In genomic region chr12:45929760-45930150, GRCm38 (mm10) we compare ENCODE assay signal across 9 mouse cellular contexts.
A peak's percentile ranks its signal among the peaks of the same experiment; 100 is the strongest.
DNase-seq lines count a peak whose midpoint lies in the region; TF ChIP-seq lines count a peak whose summit lies in the region.
"Had no signal": no experiment of that assay in that cellular context is flagged by ENCODE, and none has a peak within 500 bp of the region (broad histone marks: within the 10 kb centered on the region; RNA-seq: fewer than 3 reads in every experiment).

No protein-coding gene starts in this region.

- TF ChIP-seq CTCF in gastrocnemius, adult 2 months (IDR thresholded peaks at IDR 0.05), result peak; percentile 44
- TF ChIP-seq CTCF in layer of hippocampus, adult 2 months (conservative IDR thresholded peaks at IDR 0.05), result peak; percentile 89
- TF ChIP-seq CTCF in thymus, adult 2 months (IDR thresholded peaks at IDR 0.05; ENCODE audit: borderline replicate concordance, control insufficient read depth, extremely low read depth, insufficient read depth, low read length, poor library complexity), result no peak

- TF ChIP-seq POLR2A in thymus, adult 2 months (IDR thresholded peaks at IDR 0.05; ENCODE audit: control insufficient read depth, extremely low read depth, insufficient read depth, low read length, poor library complexity), result no peak

- H3K4me3 ChIP-seq in gastrocnemius, adult 2 months, result no peak overlapping the region
- H3K4me3 ChIP-seq in ES-E14 (ENCODE audit: insufficient read depth in 1 of 2, low read depth in 1 of 2, low read length in 2 of 2, poor library complexity in 1 of 2, severe bottlenecking in 1 of 2), result no peak overlapping the region
- H3K4me3 ChIP-seq in layer of hippocampus, adult 2 months, result no peak overlapping the region
- no peak overlapping the region for H3K4me3 ChIP-seq in thymus, adult 2 months (ENCODE audit: control insufficient read depth, insufficient read depth, low read length)
- H3K4me3 ChIP-seq: limb, embryonic 15.5 days had no signal

- H3K36me3 ChIP-seq in ES-E14 (ENCODE audit: control insufficient read depth, insufficient read depth, low read length, poor library complexity, severe bottlenecking), result no peaks in the 10 kb centered on the region
- H3K36me3 ChIP-seq in thymus, adult 2 months (ENCODE audit: control insufficient read depth, insufficient read depth, low read length), result no peaks in the 10 kb centered on the region
- H3K36me3 ChIP-seq: limb, embryonic 15.5 days had no signal

- H3K27ac ChIP-seq in gastrocnemius, adult 2 months, result no peak overlapping the region
- H3K27ac ChIP-seq in ES-E14 (ENCODE audit: insufficient read depth, low read depth, low read length, poor library complexity, severe bottlenecking), result no peak overlapping the region
- H3K27ac ChIP-seq in layer of hippocampus, adult 2 months, result no peak overlapping the region
- no peak overlapping the region for H3K27ac ChIP-seq in thymus, adult 2 months (ENCODE audit: control insufficient read depth, insufficient read depth, low read length)
- H3K27ac ChIP-seq: limb, embryonic 15.5 days had no signal

- no peak overlapping the region for H3K9ac ChIP-seq in ES-E14 (ENCODE audit: insufficient read depth, low read depth, low read length, poor library complexity, severe bottlenecking)
- H3K9ac ChIP-seq: limb, embryonic 15.5 days had no signal

- H3K4me1 ChIP-seq in ES-E14 (ENCODE audit: control insufficient read depth in 2 of 2, insufficient read depth in 2 of 2, low read length in 2 of 2, poor library complexity in 1 of 2), result no peaks in the 10 kb centered on the region
- H3K4me1 ChIP-seq in thymus, adult 2 months (replicated peaks; ENCODE audit: control insufficient read depth, insufficient read depth, low read length), result no peaks in the 10 kb centered on the region
- H3K4me1 ChIP-seq: limb, embryonic 15.5 days had no signal

- WGBS in thymus, adult 2 months, result 44% methylated on average over 3 of the region's 3 CpGs

- no peaks in the 10 kb centered on the region for H3K27me3 ChIP-seq in thymus, adult 2 months (ENCODE audit: control insufficient read depth, insufficient read depth, low read length)
- H3K27me3 ChIP-seq: limb, embryonic 15.5 days had no signal

- in situ Hi-C loops in ES-E14 (cut with MboI; ENCODE audit: low sequenced_read_pairs in 2 of 2, unreplicated experiment in 2 of 2), result no loop called here

- H3K9me3 ChIP-seq in ES-E14 (ENCODE audit: control insufficient read depth, insufficient read depth, low read depth, low read length), result no peaks in the 10 kb centered on the region
- H3K9me3 ChIP-seq: limb, embryonic 15.5 days had no signal

- intact Hi-C loops in gastrocnemius, adult 2 months (cut with DNase I), result no loop called here

- no peak for DNase-seq in gastrocnemius, adult 2 months
- DNase-seq in gastrocnemius, adult 18-20 months (ENCODE audit: low spot score), result no peak
- DNase-seq in ES-E14 (ENCODE audit: low read depth, low spot score), result peak; percentile 3
- peak; percentile 50 for DNase-seq in embryo, embryonic 11 days
- DNase-seq in layer of hippocampus, adult 2 months (ENCODE audit: low spot score in 2 of 2), result peak; percentile 26 to 42
- DNase-seq in retina, embryonic 14.5 days (ENCODE audit: low spot score), result peak; percentile 63
- DNase-seq in T-cell, adult 2 months (ENCODE audit: low spot score), result no peak
- no peak for DNase-seq in thymus, adult 2 months

TF ChIP-seq in ES-E14, 5 proteins besides CTCF, POLR2A, EP300 and RAD21:
- TF ChIP-seq CHD2 (IDR thresholded peaks at IDR 0.05; ENCODE audit: low read depth, low read length) (no peak), HCFC1 (IDR thresholded peaks at IDR 0.05; ENCODE audit: borderline replicate concordance, insufficient read depth, low read length) (no peak), MAFK (IDR thresholded peaks at IDR 0.05; ENCODE audit: insufficient read depth, low read depth, low read length) (no peak), ZC3H11A (IDR thresholded peaks at IDR 0.05; ENCODE audit: borderline replicate concordance, low read depth, low read length) (no peak), ZNF384 (IDR thresholded peaks at IDR 0.05; ENCODE audit: low read depth, low read length) (no peak)

Comparison
In these comparisons a context has a peak if more than half of its experiments do, and no peak if none do; other contexts are left out.
1. DNase-seq: peak in ES-E14 (single experiment), embryo, embryonic 11 days (single experiment), layer of hippocampus, adult 2 months (2 of 2) and retina, embryonic 14.5 days (single experiment); none in gastrocnemius, adult 2 months (single experiment), gastrocnemius, adult 18-20 months (single experiment), T-cell, adult 2 months (single experiment) and thymus, adult 2 months (single experiment).